Mouse (Mus musculus) heart, adult 11 months (tissue): ENCODE data around the gene Hnmt.
"Not testable (repeated sequence)": the region's sequence is repeated elsewhere in the genome, so short reads cannot be mapped to it uniquely, and the experiment has no call there.

ENCODE experiments used
- DNase-seq: peaks from one replicate; pipeline ENCODE4 v3.0.0; 2022

Hnmt gene

GRCm38 (mm10) chr2:24049344-24049990, at the start of gene Hnmt:
Gene Hnmt (minus strand): TSS chr2:24049394.
- DNase-seq, result no peak

GRCm38 (mm10) chr2:24096495-24096894, 47.3 kb upstream of the Hnmt start, which contains the start of gene Tbpl2:
Gene Tbpl2 (minus strand): TSS chr2:24096595.
- DNase-seq, result no peak

- no peak for DNase-seq
Measured at GRCm38 (mm10) chr2:24090921-24091320, 41.7 kb upstream of the Hnmt start.

- DNase-seq, result no peak
Measured at GRCm38 (mm10) chr2:24050459-24050858, 1.3 kb upstream of the Hnmt start.

GRCm38 (mm10) chr2:24048480-24049097, 605 bp downstream of the Hnmt start:
- peak; percentile 97 for DNase-seq

GRCm38 (mm10) chr2:24047551-24048479, 1.4 kb downstream of the Hnmt start:
- no peak for DNase-seq

GRCm38 (mm10) chr2:24042901-24043300, 6.3 kb downstream of the Hnmt start:
- DNase-seq, result no peak

GRCm38 (mm10) chr2:24040531-24040930, 8.7 kb downstream of the Hnmt start:
- DNase-seq, result no peak

GRCm38 (mm10) chr2:24019386-24019785, 29.8 kb downstream of the Hnmt start:
- not testable (repeated sequence) for DNase-seq

GRCm38 (mm10) chr2:24018966-24019365, 30.2 kb downstream of the Hnmt start:
- DNase-seq, result no peak

- no peak for DNase-seq
Measured at GRCm38 (mm10) chr2:24014957-24015356, 34.2 kb downstream of the Hnmt start.

- no peak for DNase-seq
Measured at GRCm38 (mm10) chr2:23999323-23999722, 49.9 kb downstream of the Hnmt start.

GRCm38 (mm10) chr2:23998836-23999235, 50.4 kb downstream of the Hnmt start:
- no peak for DNase-seq

GRCm38 (mm10) chr2:23996830-23997229, 52.4 kb downstream of the Hnmt start:
- DNase-seq, result no peak

- DNase-seq, result not testable (repeated sequence)
Measured at GRCm38 (mm10) chr2:23990034-23990573, 59.1 kb downstream of the Hnmt start.

- DNase-seq, result no peak
Measured at GRCm38 (mm10) chr2:23987283-23987682, 61.9 kb downstream of the Hnmt start.

GRCm38 (mm10) chr2:23983343-23983742, 65.9 kb downstream of the Hnmt start:
- no peak for DNase-seq

- no peak for DNase-seq
Measured at GRCm38 (mm10) chr2:23982860-23983259, 66.3 kb downstream of the Hnmt start.

- DNase-seq, result not testable (repeated sequence)
Measured at GRCm38 (mm10) chr2:23960659-23961274, 88.4 kb downstream of the Hnmt start.
